Mouse (Mus musculus): ENCODE data around the gene U2af1.
"Not testable (repeated sequence)": the region's sequence is repeated elsewhere in the genome, so short reads cannot be mapped to it uniquely, and the experiment has no call there.

U2af1 gene

GRCm38 (mm10) chr17:31658468-31659185 lies at the start of gene U2af1:
Gene U2af1, minus strand, starts transcription at chr17:31658892.
- peak; percentile 98 to 99 for DNase-seq (ENCODE audit: low spot score in 2 of 2)

- DNase-seq (ENCODE audit: low spot score in 2 of 2) = peak; percentile 29 to 49
Measured at GRCm38 (mm10) chr17:31705271-31706020, 46.8 kb upstream of the U2af1 start.

- no peak for DNase-seq (ENCODE audit: low spot score in 2 of 2)
Measured at GRCm38 (mm10) chr17:31703276-31703980, 44.7 kb upstream of the U2af1 start.

- no peak for DNase-seq (ENCODE audit: low spot score in 2 of 2)
Measured at GRCm38 (mm10) chr17:31698347-31698746, 39.7 kb upstream of the U2af1 start.

GRCm38 (mm10) chr17:31695356-31695755 lies 36.7 kb upstream of the U2af1 start:
- not testable (repeated sequence) for DNase-seq (ENCODE audit: low spot score in 2 of 2)

GRCm38 (mm10) chr17:31694949-31695348 lies 36.3 kb upstream of the U2af1 start:
- DNase-seq (ENCODE audit: low spot score in 2 of 2) = no peak

- DNase-seq (ENCODE audit: low spot score in 2 of 2) = no peak
Measured at GRCm38 (mm10) chr17:31694023-31694376, 35.3 kb upstream of the U2af1 start.

- DNase-seq (ENCODE audit: low spot score in 2 of 2) = peak; percentile 83 to 84
Measured at GRCm38 (mm10) chr17:31693330-31694022, 34.8 kb upstream of the U2af1 start.

- no peak for DNase-seq (ENCODE audit: low spot score in 2 of 2)
Measured at GRCm38 (mm10) chr17:31692918-31693317, 34.2 kb upstream of the U2af1 start.

GRCm38 (mm10) chr17:31689606-31690005 lies 30.9 kb upstream of the U2af1 start:
- DNase-seq (ENCODE audit: low spot score in 2 of 2) = no peak

GRCm38 (mm10) chr17:31688112-31688511 lies 29.4 kb upstream of the U2af1 start:
- no peak for DNase-seq (ENCODE audit: low spot score in 2 of 2)

GRCm38 (mm10) chr17:31686225-31686564 lies 27.5 kb upstream of the U2af1 start:
- no peak for DNase-seq (ENCODE audit: low spot score in 2 of 2)

GRCm38 (mm10) chr17:31685514-31686224 lies 27.0 kb upstream of the U2af1 start:
- peak; percentile 88 to 90 for DNase-seq (ENCODE audit: low spot score in 2 of 2)

- no peak for DNase-seq (ENCODE audit: low spot score in 2 of 2)
Measured at GRCm38 (mm10) chr17:31680450-31680849, 21.8 kb upstream of the U2af1 start.

- no peak for DNase-seq (ENCODE audit: low spot score in 2 of 2)
Measured at GRCm38 (mm10) chr17:31677507-31677906, 18.8 kb upstream of the U2af1 start, which contains the start of gene Cryaa. Gene Cryaa, plus strand, starts transcription at chr17:31677807.

- no peak for DNase-seq (ENCODE audit: low spot score in 2 of 2)
Measured at GRCm38 (mm10) chr17:31674426-31674825, 15.7 kb upstream of the U2af1 start.

- no peak for DNase-seq (ENCODE audit: low spot score in 2 of 2)
Measured at GRCm38 (mm10) chr17:31672279-31672678, 13.6 kb upstream of the U2af1 start.

GRCm38 (mm10) chr17:31671698-31672097 lies 13.0 kb upstream of the U2af1 start:
- DNase-seq (ENCODE audit: low spot score in 2 of 2) = no peak

GRCm38 (mm10) chr17:31670163-31670562 lies 11.5 kb upstream of the U2af1 start:
- DNase-seq (ENCODE audit: low spot score in 2 of 2) = no peak

- DNase-seq (ENCODE audit: low spot score in 2 of 2) = no peak
Measured at GRCm38 (mm10) chr17:31668306-31668705, 9.6 kb upstream of the U2af1 start.

- DNase-seq (ENCODE audit: low spot score in 2 of 2) = peak; percentile 78
Measured at GRCm38 (mm10) chr17:31664760-31665159, 6.1 kb upstream of the U2af1 start.
